23 mouse cellular contexts compared by ENCODE assay signal in the genomic region with DNA sequence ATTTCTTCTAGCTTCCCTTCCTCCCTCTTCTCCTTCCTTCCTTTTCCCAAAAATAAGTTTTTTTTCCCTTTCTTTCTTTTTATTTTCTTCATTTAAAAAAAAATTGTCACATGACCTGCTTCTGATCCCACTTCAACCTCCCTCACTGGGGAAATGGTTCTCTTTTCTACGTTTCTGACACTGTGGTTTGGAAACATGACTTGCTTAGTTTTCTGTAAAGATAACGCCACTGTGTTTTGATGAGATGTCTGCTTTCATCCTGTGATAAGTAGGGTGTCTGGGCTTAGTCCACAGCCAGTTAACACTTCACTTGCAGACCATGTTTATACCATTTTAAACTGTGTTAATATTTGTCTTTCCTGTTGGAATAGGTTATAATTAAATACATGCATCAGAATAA.
"Had no signal": no experiment of that assay in that cellular context is flagged by ENCODE, and none has a peak within 500 bp of the region (broad histone marks: within the 10 kb centered on the region; RNA-seq: fewer than 3 reads in every experiment).

No protein-coding gene starts in this region.

- H3K4me2 ChIP-seq: liver, embryonic 11.5 days; liver, embryonic 13.5 days; liver, embryonic 15.5 days; neural tube, embryonic 13.5 days; neural tube, embryonic 15.5 days; stomach, embryonic 15.5 days had no signal

- H3K4me1 ChIP-seq: liver, embryonic 15.5 days; midbrain, embryonic 10.5 days; neural tube, embryonic 13.5 days; neural tube, embryonic 15.5 days; stomach, embryonic 15.5 days had no signal

- H3K9me3 ChIP-seq: liver, embryonic 13.5 days; liver, embryonic 15.5 days; megakaryocyte, embryonic 14.5 days; midbrain, embryonic 10.5 days; neural tube, embryonic 13.5 days; neural tube, embryonic 15.5 days; stomach, embryonic 15.5 days had no signal

- H3K4me3 ChIP-seq: liver, embryonic 13.5 days; liver, embryonic 15.5 days; megakaryocyte, embryonic 14.5 days; midbrain, embryonic 10.5 days; myocyte; neural tube, embryonic 13.5 days; neural tube, embryonic 15.5 days; stomach, embryonic 15.5 days had no signal

- H3K27me3 ChIP-seq: liver, embryonic 13.5 days; liver, embryonic 15.5 days; megakaryocyte, embryonic 14.5 days; neural tube, embryonic 13.5 days; neural tube, embryonic 15.5 days; stomach, embryonic 15.5 days had no signal

- DNase-seq: liver, embryonic 13.5 days; lung, adult 18-20 months; lung, postnatal 10 days; lung, postnatal 4 days; midbrain, embryonic 14.5 days; retina, postnatal 1 day; right cerebral cortex, adult 18-20 months; right cerebral cortex, postnatal 25 days; right cerebral cortex, postnatal 4 days; spleen, adult 18-20 months; thymus, adult 2 months; thymus, postnatal 25 days; thymus, postnatal 4 days had no signal

- ATAC-seq: midbrain, embryonic 16.5 days had no signal

- H3K9ac ChIP-seq: liver, embryonic 13.5 days; liver, embryonic 15.5 days; neural tube, embryonic 13.5 days; neural tube, embryonic 15.5 days; stomach, embryonic 15.5 days had no signal

- H3K27ac ChIP-seq: liver, embryonic 13.5 days; liver, embryonic 15.5 days; midbrain, embryonic 10.5 days; neural tube, embryonic 13.5 days; neural tube, embryonic 15.5 days; stomach, embryonic 15.5 days; stomach, postnatal 0 days had no signal

- H3K36me3 ChIP-seq: liver, embryonic 13.5 days; liver, embryonic 15.5 days; midbrain, embryonic 10.5 days; neural tube, embryonic 13.5 days; neural tube, embryonic 15.5 days; stomach, embryonic 15.5 days had no signal
